Mouse (Mus musculus) olfactory bulb, adult 2 months (tissue): ENCODE measurements around the gene Tjp1.

ENCODE experiments used
- CTCF ChIP-seq: fragments of 200-500 bp; IDR thresholded peaks from 2 replicates; pipeline ENCODE4 v1.5.1; 2012; ENCODE audit warnings: low read depth, mild to moderate bottlenecking, low read length, moderate library complexity; ENCODE audit not compliant: insufficient read depth
- POLR2A ChIP-seq: fragments of 200-500 bp; IDR thresholded peaks from 2 replicates; pipeline ENCODE4 v1.6.1; 2012; ENCODE audit warnings: mild to moderate bottlenecking, low read depth, low read length, moderate library complexity; ENCODE audit not compliant: insufficient read depth

DNA sequence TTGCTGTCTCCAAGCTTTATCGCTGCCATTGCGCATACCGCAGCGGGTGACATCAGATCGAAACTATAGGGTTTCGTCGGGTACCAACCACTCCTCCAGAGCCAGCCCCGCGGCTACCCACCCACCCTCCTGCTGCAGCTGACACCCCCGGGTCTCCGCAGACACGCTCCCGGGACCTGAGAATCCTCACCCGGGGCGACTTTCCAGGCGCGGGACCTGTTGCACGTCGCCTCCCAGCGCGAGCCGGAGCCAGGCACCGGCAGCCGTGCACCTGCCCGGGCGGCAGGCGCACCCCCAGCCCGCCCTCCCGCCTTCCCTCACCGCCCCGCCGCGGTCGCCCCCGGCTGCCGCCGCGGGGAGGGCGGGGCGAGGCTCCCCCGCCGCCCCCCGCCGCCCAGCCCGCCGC, 157.2 kb downstream of the Tjp1 start:
- TF ChIP-seq CTCF (no peak), POLR2A (no peak)
